Mouse (Mus musculus) heart, postnatal 0 days (tissue): ENCODE measurements around the gene Wt1. TPM values are rescaled to one million over a fixed set of nuclear protein-coding genes. Genes with fewer than 3 reads are reported as not detected.

Experiments used
- ATAC-seq: fragments of 200-750 bp; cut with Nextera tagmentation; 2 replicates; pipeline ENCODE4 v1.8.0; 2017; ENCODE audit warnings: low read depth, moderate number of reproducible peaks, moderate library complexity; ENCODE audit not compliant: insufficient read depth
- DNase-seq: peaks from one replicate; pipeline ENCODE4 v3.0.0-alpha.2; 2016; ENCODE audit warnings: low spot score
- H3K27ac ChIP-seq: fragments of 300-500 bp; sonication (generic); 2 replicates; pipeline ENCODE4 v1.5.1; 2014; ENCODE audit warnings: low read depth, mild to moderate bottlenecking
- H3K27me3 ChIP-seq: fragments of 300-500 bp; sonication (generic); 2 replicates; pipeline ENCODE4 v1.6.1; 2014; ENCODE audit warnings: low read length, mixed read lengths; ENCODE audit not compliant: control insufficient read depth, insufficient read depth
- H3K36me3 ChIP-seq: fragments of 300-500 bp; sonication (generic); replicated peaks from 2 replicates; pipeline ENCODE4 v1.6.1; 2014; ENCODE audit warnings: low read length, mixed read lengths; ENCODE audit not compliant: control insufficient read depth, insufficient read depth
- H3K4me1 ChIP-seq: fragments of 300-500 bp; sonication (generic); 2 replicates; pipeline ENCODE4 v1.6.1; 2014; ENCODE audit warnings: antibody characterized with exemption; ENCODE audit not compliant: control insufficient read depth, insufficient read depth
- H3K4me2 ChIP-seq: fragments of 300-500 bp; sonication (generic); 2 replicates; pipeline ENCODE4 v1.6.1; 2014; ENCODE audit warnings: low read depth, mild to moderate bottlenecking, low read length, moderate library complexity
- H3K4me3 ChIP-seq: fragments of 300-500 bp; sonication (generic); 2 replicates; pipeline ENCODE4 v1.5.1; 2014; ENCODE audit warnings: low read depth, low read length
- H3K9ac ChIP-seq: fragments of 300-500 bp; sonication (generic); replicated peaks from 2 replicates; pipeline ENCODE4 v1.6.1; 2014; ENCODE audit warnings: low read depth, low read length, mixed read lengths
- H3K9me3 ChIP-seq: fragments of 300-500 bp; sonication (generic); replicated peaks from 2 replicates; pipeline ENCODE4 v1.6.1; 2016; ENCODE audit warnings: low read length; ENCODE audit not compliant: control insufficient read depth
- CTCF ChIP-seq: IDR thresholded peaks from 2 replicates; pipeline ENCODE4 v1.5.1; 2016; ENCODE audit warnings: antibody characterized with exemption, control low read depth, low read depth
- EP300 ChIP-seq: IDR thresholded peaks from 2 replicates; pipeline ENCODE4 v1.6.1; 2016; ENCODE audit warnings: antibody characterized with exemption, low read depth
- WGBS: fragments of 180-500 bp; shearing (Covaris S2); extraction: QIAGEN DNeasy Blood & Tissue Kit; methylation state at CpG from one replicate; pipeline ENCODE4 v1.1.7; 2014; 5-methylcytosine and 5-hydroxymethylcytosine counted together
- polyA plus RNA-seq: library from polyadenylated mRNA; unstranded; fragments of >200 nt; fragmentation: Nextera tagmentation; extraction: Ambion mirVana; gene quantifications from 2 replicates; pipeline ENCODE4 v1.2.1, GENCODE M21; 2015
- total RNA-seq: library from RNA; depleted of rRNA; stranded (reverse); fragments of >200 nt; gene quantifications from 2 replicates; pipeline ENCODE4 v1.2.3, GENCODE M21; 2014; ENCODE audit warnings: low replicate concordance

Gene Wt1
- total and polyA plus RNA-seq, 2 experiments from 2014 or later, result 6.4 to 24.8 TPM

DNA sequence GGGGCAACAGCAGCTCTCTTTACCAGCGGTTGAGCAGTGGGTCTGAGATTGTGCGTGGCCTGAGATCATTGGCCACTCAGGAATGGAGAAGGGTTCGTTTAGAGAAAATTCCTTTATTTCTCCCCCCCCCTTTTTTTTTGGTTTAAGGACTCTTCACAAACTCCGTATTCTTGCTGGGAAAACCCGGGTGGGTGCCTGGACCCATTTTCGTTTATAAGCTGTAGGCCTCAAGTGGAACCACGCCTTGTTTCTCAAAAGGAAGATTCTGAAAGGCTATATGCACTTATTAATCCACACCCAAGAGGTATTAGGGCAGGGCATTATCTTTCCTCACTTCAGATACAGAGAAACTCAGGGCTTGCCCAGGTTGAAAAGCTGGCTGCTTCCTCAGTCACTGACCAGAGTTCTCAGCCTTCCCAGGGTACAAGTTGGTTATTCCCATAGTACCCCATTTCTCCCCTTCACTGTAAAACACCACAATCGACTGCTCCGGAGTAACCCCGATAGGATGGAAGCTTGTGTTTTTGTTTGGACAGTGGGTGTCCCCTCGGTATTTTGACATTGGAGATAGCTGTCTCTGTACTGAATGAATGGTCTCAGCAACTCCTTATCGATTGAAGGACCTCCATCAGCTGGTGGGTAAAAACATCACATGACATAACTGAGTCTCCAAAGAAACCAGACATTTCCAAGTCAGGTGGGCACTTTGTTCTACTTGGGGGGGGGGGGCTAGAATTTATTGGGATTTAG is 4.9 kb downstream of the Wt1 start:
- peak overlapping the region; percentile 63 for H3K4me2 ChIP-seq
- DNase-seq (no peak), ATAC-seq (no peak)
- WGBS, result 17% methylated on average over 12 of the region's 12 CpGs
- TF ChIP-seq EP300, result no peak
- peaks cover 3% of the 10 kb centered on the region; the same call in 1 of the 2 replicates for H3K4me1 ChIP-seq
- H3K36me3 ChIP-seq, result no peaks in the 10 kb centered on the region
- H3K9ac ChIP-seq, result peak overlapping the region; percentile 27; the same call in 1 of the 2 replicates
- peak overlapping the region; percentile 65 for H3K27ac ChIP-seq
- H3K4me3 ChIP-seq, result peak overlapping the region; percentile 32
- H3K9me3 ChIP-seq, result no peaks in the 10 kb centered on the region
- H3K27me3 ChIP-seq, result peaks cover 97% of the 10 kb centered on the region

DNA sequence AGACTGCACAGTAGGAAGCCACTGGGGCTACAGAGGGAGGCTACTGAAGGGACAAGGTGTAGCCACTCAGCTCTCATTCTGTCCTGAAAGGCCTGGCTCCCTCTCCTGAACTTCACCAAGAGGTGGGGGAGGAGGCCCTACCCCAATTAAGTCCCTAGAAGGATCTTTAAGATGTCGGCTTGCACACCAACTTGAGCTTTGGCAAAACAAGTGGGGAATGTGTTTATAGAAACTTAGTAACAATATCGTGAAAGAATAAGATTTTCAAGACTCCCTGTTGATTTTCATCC is 5.4 kb downstream of the Wt1 start:
- 24% methylated on average over 2 of the region's 2 CpGs for WGBS
- DNase-seq (no peak), ATAC-seq (no peak)
- TF ChIP-seq EP300 (no peak), CTCF (no peak)
- Histone ChIP-seq H3K27ac (no peak overlapping the region), H3K4me1 (peaks cover 3% of the 10 kb centered on the region; the same call in 1 of the 2 replicates), H3K4me3 (no peak overlapping the region), H3K36me3 (no peaks in the 10 kb centered on the region), H3K27me3 (peaks cover 97% of the 10 kb centered on the region), H3K9ac (no peak overlapping the region), H3K9me3 (no peaks in the 10 kb centered on the region), H3K4me2 (no peak overlapping the region)

DNA sequence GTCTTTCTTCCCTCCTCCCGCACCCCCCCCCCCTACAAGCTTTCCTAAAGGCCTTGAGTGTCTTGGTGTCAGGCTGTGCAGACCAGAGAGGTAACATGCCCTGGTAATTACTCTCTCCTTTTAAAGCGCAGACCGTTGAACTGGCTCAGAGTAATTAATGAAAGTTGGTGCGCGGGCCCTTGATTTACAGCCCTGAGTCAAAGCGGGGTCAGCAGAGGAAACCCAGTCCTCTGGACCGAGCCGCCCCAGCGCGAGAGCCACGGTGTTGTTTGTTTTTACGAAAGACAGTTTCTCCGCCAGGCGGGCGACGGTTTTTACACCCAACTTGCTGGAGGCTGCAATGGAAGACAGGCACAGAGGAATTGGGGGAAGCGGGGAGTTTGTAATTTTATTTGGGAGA is 6.0 kb downstream of the Wt1 start:
- peak overlapping the region; percentile 22; the same call in 1 of the 2 replicates for H3K4me2 ChIP-seq
- no peak overlapping the region for H3K27ac ChIP-seq
- ATAC-seq (no peak), DNase-seq (no peak)
- H3K27me3 ChIP-seq, result peaks cover 96% of the 10 kb centered on the region
- 14% methylated on average over 17 of the region's 17 CpGs for WGBS
- no peaks in the 10 kb centered on the region for H3K36me3 ChIP-seq
- H3K9ac ChIP-seq, result no peak overlapping the region
- peaks cover 3% of the 10 kb centered on the region; the same call in 1 of the 2 replicates for H3K4me1 ChIP-seq
- no peaks in the 10 kb centered on the region for H3K9me3 ChIP-seq
- TF ChIP-seq CTCF, result no peak
- TF ChIP-seq EP300, result no peak
- H3K4me3 ChIP-seq, result no peak overlapping the region

DNA sequence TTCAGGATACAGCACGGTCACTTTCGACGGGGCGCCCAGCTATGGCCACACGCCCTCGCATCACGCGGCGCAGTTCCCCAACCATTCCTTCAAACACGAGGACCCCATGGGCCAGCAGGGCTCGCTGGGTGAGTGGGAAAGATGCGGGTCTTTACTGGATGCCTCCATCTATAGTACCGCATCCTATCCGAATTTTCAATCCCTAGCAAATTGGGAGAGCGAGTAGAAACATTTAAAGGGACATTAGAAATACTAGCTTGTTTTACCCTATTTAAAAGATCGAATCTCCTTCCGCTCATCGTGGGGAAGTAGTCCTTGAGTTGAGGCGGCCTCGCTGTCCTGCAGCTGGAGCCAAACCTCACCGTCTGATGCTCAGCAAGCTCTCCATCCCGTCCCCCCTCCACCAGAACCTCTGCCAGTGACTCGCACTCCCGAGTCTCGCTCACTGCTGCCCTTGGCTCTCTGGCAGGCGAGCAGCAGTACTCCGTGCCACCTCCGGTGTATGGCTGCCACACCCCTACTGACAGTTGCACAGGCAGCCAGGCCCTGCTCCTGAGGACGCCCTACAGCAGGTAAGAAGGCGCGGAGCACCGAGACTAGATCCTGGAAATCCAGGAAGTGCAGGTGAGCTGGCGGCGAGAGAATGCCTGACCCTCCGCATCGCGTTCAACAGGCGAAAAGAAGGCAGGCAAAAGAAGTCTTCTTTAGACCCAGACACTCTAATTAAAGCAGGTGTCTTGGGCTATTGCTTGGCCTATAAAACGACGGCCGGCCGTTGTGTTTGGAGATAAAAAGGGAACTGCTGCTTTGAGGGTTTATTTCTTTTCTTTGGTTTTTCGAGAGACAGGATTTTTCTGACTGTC is 6.8 kb downstream of the Wt1 start:
- H3K4me3 ChIP-seq, result 0 out of 2 replicates have a peak overlapping the region, but pooled peaks have one; percentile 1
- H3K4me1 ChIP-seq, result peaks cover 3% of the 10 kb centered on the region; the same call in 1 of the 2 replicates

DNA sequence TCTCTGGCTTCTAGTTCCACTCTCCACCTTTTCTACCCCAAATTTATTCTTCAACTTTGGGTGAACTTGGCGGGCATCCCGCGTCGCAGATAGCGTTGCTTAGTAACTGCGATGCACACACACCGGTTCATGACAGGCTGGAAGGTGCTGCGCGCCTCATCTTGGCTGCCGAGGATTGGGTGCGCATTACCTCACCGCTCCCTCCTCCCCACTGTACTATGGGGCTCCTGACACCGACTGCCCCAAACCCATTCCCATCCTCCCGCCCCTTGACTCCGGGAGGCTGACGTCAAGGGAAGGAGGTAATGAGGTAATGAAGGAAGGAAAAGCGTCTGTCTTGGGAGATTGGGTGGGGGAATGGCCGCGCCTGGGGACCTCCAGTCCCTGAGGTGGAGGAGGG is 8.0 kb downstream of the Wt1 start:
- H3K9me3 ChIP-seq, result no peaks in the 10 kb centered on the region
- H3K9ac ChIP-seq, result no peak overlapping the region
- peaks cover 78% of the 10 kb centered on the region for H3K27me3 ChIP-seq
- no peak overlapping the region for H3K4me3 ChIP-seq
- ATAC-seq, result peak; percentile 71
- peaks cover 4% of the 10 kb centered on the region for H3K4me1 ChIP-seq
- H3K27ac ChIP-seq, result peak overlapping the region; percentile 59
- under 1% methylated on average over 19 of the region's 19 CpGs for WGBS
- TF ChIP-seq EP300, result peak; percentile 38; the same call in 1 of the 2 replicates
- no peak for TF ChIP-seq CTCF
- no peaks in the 10 kb centered on the region for H3K36me3 ChIP-seq
- no peak overlapping the region for H3K4me2 ChIP-seq
- no peak for DNase-seq

More for the DNA sequence above, 6.8 kb downstream of the Wt1 start:
- WGBS, result 14% methylated on average over 43 of the region's 43 CpGs
- H3K4me2 ChIP-seq, result no peak overlapping the region
- no peaks in the 10 kb centered on the region for H3K9me3 ChIP-seq
- TF ChIP-seq EP300 (no peak), CTCF (no peak)
- H3K27ac ChIP-seq, result peak overlapping the region; percentile 28; the same call in 1 of the 2 replicates
- H3K36me3 ChIP-seq, result no peaks in the 10 kb centered on the region
- DNase-seq (no peak), ATAC-seq (no peak)
- no peak overlapping the region for H3K9ac ChIP-seq
- peaks cover 88% of the 10 kb centered on the region for H3K27me3 ChIP-seq
